Mouse (Mus musculus): Measurements from ENCODE around the gene Il1rapl2.
"Not testable (repeated sequence)": the region's sequence is repeated elsewhere in the genome, so short reads cannot be mapped to it uniquely, and the experiment has no call there.

Gene Il1rapl2

GRCm38 (mm10) chrX:138234626-138235025 lies 664.2 kb downstream of the Il1rapl2 start:
- no peak for DNase-seq

GRCm38 (mm10) chrX:138348736-138349135 lies 778.3 kb downstream of the Il1rapl2 start:
- DNase-seq, result not testable (repeated sequence)

- DNase-seq, result no peak
These were observed 863.4 kb downstream of the Il1rapl2 start for GRCm38 (mm10) chrX:138433794-138434193.

- no peak for DNase-seq
These were observed 867.5 kb downstream of the Il1rapl2 start for GRCm38 (mm10) chrX:138437939-138438338.

GRCm38 (mm10) chrX:138449856-138450255 lies 879.4 kb downstream of the Il1rapl2 start:
- DNase-seq, result no peak

- DNase-seq, result no peak
These were observed 908.1 kb downstream of the Il1rapl2 start for GRCm38 (mm10) chrX:138478488-138478887.

- no peak for DNase-seq
These were observed 930.1 kb downstream of the Il1rapl2 start for GRCm38 (mm10) chrX:138500510-138500909.

- DNase-seq, result no peak
These were observed 934.6 kb downstream of the Il1rapl2 start for GRCm38 (mm10) chrX:138505049-138505448.

- DNase-seq, result no peak
These were observed 1049.7 kb downstream of the Il1rapl2 start for GRCm38 (mm10) chrX:138620106-138620505.

GRCm38 (mm10) chrX:138625311-138625710 lies 1054.9 kb downstream of the Il1rapl2 start:
- DNase-seq, result no peak

GRCm38 (mm10) chrX:138722372-138722771 lies 1152.0 kb downstream of the Il1rapl2 start:
- no peak for DNase-seq

GRCm38 (mm10) chrX:138800958-138801357 lies 1230.5 kb downstream of the Il1rapl2 start:
- DNase-seq, result no peak

- DNase-seq, result no peak
These were observed 1261.5 kb downstream of the Il1rapl2 start for GRCm38 (mm10) chrX:138831876-138832275.

GRCm38 (mm10) chrX:138833894-138834293 lies 1263.5 kb downstream of the Il1rapl2 start:
- no peak for DNase-seq

GRCm38 (mm10) chrX:138838381-138838780 lies 1268.0 kb downstream of the Il1rapl2 start:
- no peak for DNase-seq

All from cerebellum, adult 11 months (tissue).